Mouse (Mus musculus): ENCODE results near the gene Rnf220.

- TF ChIP-seq GATA1 (IDR thresholded peaks at IDR 0.05; ENCODE audit: borderline replicate concordance, low read length) (no peak), FLI1 (IDR thresholded peaks at IDR 0.05; ENCODE audit: low read length) (no peak)
These were observed 147.5 kb downstream of the Rnf220 start for GRCm38 (mm10) chr4:117349327-117349726.

Measured in megakaryocyte, embryonic 14.5 days (primary cell).